Mouse (Mus musculus) bone marrow macrophage, adult 2 months (primary cell): ENCODE measurements around the gene Nod2.

Source experiments
- CTCF ChIP-seq: IDR thresholded peaks from 2 replicates; pipeline ENCODE4 v1.5.1; 2012; ENCODE audit warnings: low read depth, mild to moderate bottlenecking, low read length, moderate library complexity
- POLR2A ChIP-seq: IDR thresholded peaks from 2 replicates; pipeline ENCODE4 v1.6.1; 2012; ENCODE audit warnings: mild to moderate bottlenecking, low read depth, low read length, borderline replicate concordance

GRCm38 (mm10) chr8:88694291-88694690 lies 47.2 kb downstream of the Nod2 start:
- TF ChIP-seq CTCF (no peak), POLR2A (no peak)
